In genomic region chr6:84243385-84243784, GRCm38 (mm10) we compare ENCODE assay signal across 21 mouse cellular contexts.
DNase-seq lines count a peak whose midpoint lies in the region; ATAC-seq and TF ChIP-seq lines count a peak whose summit lies in the region.
"Had no signal": no experiment of that assay in that cellular context is flagged by ENCODE, and none has a peak within 500 bp of the region (broad histone marks: within the 10 kb centered on the region; RNA-seq: fewer than 3 reads in every experiment).

No protein-coding gene starts in this region.

- peaks cover 10% of the 10 kb centered on the region for H3K4me1 ChIP-seq in heart, embryonic 10.5 days
- no peaks in the 10 kb centered on the region for H3K4me1 ChIP-seq in stomach, postnatal 0 days (replicated peaks; ENCODE audit: control insufficient read depth, insufficient read depth)
- H3K4me1 ChIP-seq: hindbrain, embryonic 15.5 days; midbrain, embryonic 13.5 days had no signal

- H3K4me2 ChIP-seq in stomach, postnatal 0 days (replicated peaks; ENCODE audit: low read depth) = no peak overlapping the region
- H3K4me2 ChIP-seq: embryonic facial prominence, embryonic 12.5 days; hindbrain, embryonic 15.5 days; midbrain, embryonic 13.5 days had no signal

- intact Hi-C loops in heart, postnatal 10 days (cut with DNase I) = loop anchor here (5.0 kb wide), 1 partner anchor 86 kb away; no protein-coding TSS in a partner anchor

- H3K4me3 ChIP-seq in heart, embryonic 10.5 days = no peak overlapping the region
- H3K4me3 ChIP-seq in stomach, postnatal 0 days (ENCODE audit: low read depth, low read length) = no peak overlapping the region
- H3K4me3 ChIP-seq: embryonic facial prominence, embryonic 12.5 days; hindbrain, embryonic 15.5 days; midbrain, embryonic 13.5 days had no signal

- no peaks in the 10 kb centered on the region for H3K9me3 ChIP-seq in heart, embryonic 10.5 days
- H3K9me3 ChIP-seq in stomach, postnatal 0 days (ENCODE audit: control insufficient read depth, low read length) = no peaks in the 10 kb centered on the region
- H3K9me3 ChIP-seq: embryonic facial prominence, embryonic 12.5 days had no signal

- H3K27ac ChIP-seq in heart, embryonic 10.5 days = peak overlapping the region; percentile 36; the same call in 1 of the 2 replicates
- no peak overlapping the region for H3K27ac ChIP-seq in stomach, postnatal 0 days (replicated peaks)
- H3K27ac ChIP-seq: embryonic facial prominence, embryonic 12.5 days; hindbrain, embryonic 15.5 days; kidney, postnatal 0 days; midbrain, embryonic 13.5 days had no signal

- peak; percentile 40 for DNase-seq in gastrocnemius, adult 18-20 months (ENCODE audit: low spot score)
- DNase-seq in gastrocnemius, postnatal 25 days = no peak
- peak; percentile 51 for DNase-seq in 3134 (ENCODE audit: extremely low read depth, insufficient read length, low spot score)
- DNase-seq in heart, embryonic 10.5 days (ENCODE audit: low spot score) = no peak
- DNase-seq in heart, postnatal 10 days = peak; percentile 72 to 82
- DNase-seq in cerebellum, adult 8-10 months = no peak
- no peak for DNase-seq in layer of hippocampus, postnatal 14 days (ENCODE audit: low spot score in 2 of 2)
- DNase-seq in stomach, postnatal 0 days (ENCODE audit: low spot score) = no peak
- DNase-seq: adrenal gland, postnatal 36 days; cerebellum, adult 11 months; cerebellum, postnatal 10 days; gastrocnemius, postnatal 10 days; kidney, adult 2 months; right cerebral cortex, postnatal 14 days; spleen, adult 18-20 months; thymus, postnatal 14 days had no signal

- no peak for TF ChIP-seq EP300 in stomach, postnatal 0 days (optimal IDR thresholded peaks at IDR 0.05)

- no peak for ATAC-seq in stomach, postnatal 0 days (ENCODE audit: low FRiP score, low TSS enrichment)
- ATAC-seq: CD4-positive, CD25-positive, alpha-beta regulatory T cell, adult 4 months; midbrain, embryonic 13.5 days had no signal

- no peak for TF ChIP-seq CTCF in stomach, postnatal 0 days (IDR thresholded peaks at IDR 0.05; ENCODE audit: low read depth)

- no peaks in the 10 kb centered on the region for H3K27me3 ChIP-seq in heart, embryonic 10.5 days (ENCODE audit: insufficient read depth, poor library complexity, severe bottlenecking)
- H3K27me3 ChIP-seq in stomach, postnatal 0 days (ENCODE audit: control insufficient read depth, insufficient read depth, low read length) = no peaks in the 10 kb centered on the region
- H3K27me3 ChIP-seq: hindbrain, embryonic 15.5 days; midbrain, embryonic 13.5 days had no signal

- WGBS in heart, embryonic 10.5 days = 80% methylated on average over 3 of the region's 3 CpGs
- WGBS in stomach, postnatal 0 days = 83% methylated on average over 3 of the region's 3 CpGs

- H3K36me3 ChIP-seq in heart, embryonic 10.5 days = no peaks in the 10 kb centered on the region
- H3K36me3 ChIP-seq in stomach, postnatal 0 days (ENCODE audit: control insufficient read depth, insufficient read depth, low read length) = no peaks in the 10 kb centered on the region
- H3K36me3 ChIP-seq: embryonic facial prominence, embryonic 12.5 days; hindbrain, embryonic 15.5 days; midbrain, embryonic 13.5 days had no signal

- no peak overlapping the region for H3K9ac ChIP-seq in stomach, postnatal 0 days (ENCODE audit: low read length)
- H3K9ac ChIP-seq: embryonic facial prominence, embryonic 12.5 days; hindbrain, embryonic 15.5 days; midbrain, embryonic 13.5 days had no signal

Comparison
In these comparisons a context has a peak if more than half of its experiments do, and no peak if none do; other contexts are left out.
1. DNase-seq: peak in gastrocnemius, adult 18-20 months (single experiment), 3134 (single experiment) and heart, postnatal 10 days (2 of 2); none in gastrocnemius, postnatal 25 days (single experiment), heart, embryonic 10.5 days (single experiment), cerebellum, adult 8-10 months (single experiment), layer of hippocampus, postnatal 14 days (0 of 2) and stomach, postnatal 0 days (single experiment).